Comparison of ENCODE assay signal across 10 mouse cellular contexts in the genomic region with DNA sequence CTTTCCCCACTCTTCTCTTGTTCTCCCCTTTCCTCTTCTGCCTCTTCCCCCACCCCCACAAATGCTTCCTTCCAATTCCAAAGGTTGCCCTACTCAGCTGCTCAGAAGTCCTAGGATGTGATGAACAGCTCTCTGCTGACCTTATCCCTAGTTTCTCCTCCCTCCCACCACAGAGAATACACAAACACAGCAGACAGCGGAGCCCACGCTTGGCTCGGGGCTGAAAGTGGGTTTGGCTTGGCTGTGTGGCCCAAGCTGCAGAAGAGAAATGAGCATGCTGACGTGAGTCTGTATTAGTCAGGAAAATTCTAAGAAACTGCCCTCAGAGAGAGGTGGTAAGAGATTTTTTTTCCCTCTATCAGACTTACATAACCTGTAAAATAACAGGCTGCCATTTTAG.
A peak's percentile ranks its signal among the peaks of the same experiment; 100 is the strongest.
DNase-seq lines count a peak whose midpoint lies in the region; ATAC-seq and TF ChIP-seq lines count a peak whose summit lies in the region.
"Had no signal": no experiment of that assay in that cellular context is flagged by ENCODE, and none has a peak within 500 bp of the region (broad histone marks: within the 10 kb centered on the region; RNA-seq: fewer than 3 reads in every experiment).

No protein-coding gene starts in this region.

- no peaks in the 10 kb centered on the region for H3K27me3 ChIP-seq in hindbrain, embryonic 14.5 days (ENCODE audit: control insufficient read depth, insufficient read depth, low read length)
- no peaks in the 10 kb centered on the region for H3K27me3 ChIP-seq in forebrain, embryonic 15.5 days
- H3K27me3 ChIP-seq: embryonic facial prominence, embryonic 13.5 days had no signal

- H3K36me3 ChIP-seq in hindbrain, embryonic 14.5 days (replicated peaks; ENCODE audit: control insufficient read depth, insufficient read depth): no peaks in the 10 kb centered on the region
- no peaks in the 10 kb centered on the region for H3K36me3 ChIP-seq in forebrain, embryonic 15.5 days
- H3K36me3 ChIP-seq: embryonic facial prominence, embryonic 13.5 days; G1E had no signal

- no peaks in the 10 kb centered on the region for H3K4me1 ChIP-seq in hindbrain, embryonic 14.5 days (replicated peaks; ENCODE audit: control insufficient read depth, insufficient read depth, low read length)
- no peaks in the 10 kb centered on the region for H3K4me1 ChIP-seq in forebrain, embryonic 15.5 days
- H3K4me1 ChIP-seq: embryonic facial prominence, embryonic 13.5 days had no signal

- H3K9me3 ChIP-seq in hindbrain, embryonic 14.5 days (ENCODE audit: control insufficient read depth, low read length): no peaks in the 10 kb centered on the region
- H3K9me3 ChIP-seq in forebrain, embryonic 15.5 days: no peaks in the 10 kb centered on the region
- H3K9me3 ChIP-seq: embryonic facial prominence, embryonic 13.5 days had no signal

- no peak for ATAC-seq in hindbrain, embryonic 14.5 days (ENCODE audit: low FRiP score)
- ATAC-seq in forebrain, embryonic 15.5 days (replicated peaks): no peak

- WGBS in hindbrain, embryonic 14.5 days: 72% methylated on average over 4 of the region's 4 CpGs
- 67% methylated on average over 4 of the region's 4 CpGs for WGBS in forebrain, embryonic 15.5 days

- no peak overlapping the region for H3K4me2 ChIP-seq in hindbrain, embryonic 14.5 days (replicated peaks)
- no peak overlapping the region for H3K4me2 ChIP-seq in forebrain, embryonic 15.5 days (replicated peaks)
- H3K4me2 ChIP-seq: embryonic facial prominence, embryonic 13.5 days had no signal

- no peak overlapping the region for H3K4me3 ChIP-seq in gastrocnemius, adult 2 months
- H3K4me3 ChIP-seq in hindbrain, embryonic 14.5 days (replicated peaks; ENCODE audit: low read length): no peak overlapping the region
- H3K4me3 ChIP-seq in forebrain, embryonic 15.5 days: no peak overlapping the region
- H3K4me3 ChIP-seq: embryonic facial prominence, embryonic 13.5 days had no signal

- no peak overlapping the region for H3K9ac ChIP-seq in hindbrain, embryonic 14.5 days
- H3K9ac ChIP-seq in forebrain, embryonic 15.5 days (replicated peaks): no peak overlapping the region
- H3K9ac ChIP-seq: embryonic facial prominence, embryonic 13.5 days had no signal

- no peak overlapping the region for H3K27ac ChIP-seq in gastrocnemius, adult 2 months
- H3K27ac ChIP-seq in hindbrain, embryonic 14.5 days: no peak overlapping the region
- no peak overlapping the region for H3K27ac ChIP-seq in forebrain, embryonic 15.5 days (replicated peaks)
- H3K27ac ChIP-seq: embryonic facial prominence, embryonic 13.5 days had no signal

- intact Hi-C loops in gastrocnemius, adult 2 months (cut with DNase I): no loop called here

- peak; percentile 13 for DNase-seq in layer of hippocampus, adult 11-12 months (ENCODE audit: low spot score)
- no peak for DNase-seq in layer of hippocampus, adult 9-10 months (ENCODE audit: low spot score)
- peak; percentile 49 for DNase-seq in gastrocnemius, adult 2 months
- DNase-seq in kidney, postnatal 36 days: peak; percentile 15 to 38
- peak; percentile 2 for DNase-seq in mesoderm, embryonic 11.5 days (ENCODE audit: low read depth, low spot score)
- DNase-seq in hindbrain, embryonic 14.5 days (ENCODE audit: low spot score): no peak
- no peak for DNase-seq in left cerebral cortex, adult 9 months (ENCODE audit: low spot score in 2 of 2)

- no peak for TF ChIP-seq CTCF in gastrocnemius, adult 2 months (IDR thresholded peaks at IDR 0.05)

Comparison
In these comparisons a context has a peak if more than half of its experiments do, and no peak if none do; other contexts are left out.
1. DNase-seq: peak in layer of hippocampus, adult 11-12 months (single experiment), gastrocnemius, adult 2 months (single experiment), kidney, postnatal 36 days (2 of 2) and mesoderm, embryonic 11.5 days (single experiment); none in layer of hippocampus, adult 9-10 months (single experiment), hindbrain, embryonic 14.5 days (single experiment) and left cerebral cortex, adult 9 months (0 of 2).